Mouse (Mus musculus) embryonic facial prominence, embryonic 14.5 days (tissue): ENCODE measurements around the gene Zfp444. TPM values are rescaled to one million over a fixed set of nuclear protein-coding genes. Genes with fewer than 3 reads are reported as not detected.
A peak's percentile ranks its signal among the peaks of the same experiment; 100 is the strongest.
"Not testable (repeated sequence)": the region's sequence is repeated elsewhere in the genome, so short reads cannot be mapped to it uniquely, and the experiment has no call there.

ENCODE experiments used
- ATAC-seq: fragments of 200-750 bp; cut with Nextera tagmentation; 2 replicates; pipeline ENCODE4 v1.8.0; 2017; ENCODE audit warnings: low read depth, moderate number of reproducible peaks, moderate TSS enrichment
- DNase-seq: peaks from one replicate; pipeline ENCODE4 v3.0.0-alpha.2; 2015; ENCODE audit warnings: low spot score
- H3K27ac ChIP-seq: fragments of 300-500 bp; sonication (generic); replicated peaks from 2 replicates; pipeline ENCODE4 v1.5.1; 2014; ENCODE audit warnings: low read depth, mild to moderate bottlenecking, low read length, moderate library complexity
- H3K27me3 ChIP-seq: fragments of 300-500 bp; sonication (generic); replicated peaks from 2 replicates; pipeline ENCODE4 v1.6.1; 2014; ENCODE audit warnings: low read length; ENCODE audit not compliant: control insufficient read depth, insufficient read depth
- H3K36me3 ChIP-seq: fragments of 300-500 bp; sonication (generic); 2 replicates; pipeline ENCODE4 v1.6.1; 2014; ENCODE audit warnings: low read length, mixed read lengths; ENCODE audit not compliant: control insufficient read depth, insufficient read depth
- H3K4me1 ChIP-seq: fragments of 300-500 bp; sonication (generic); 2 replicates; pipeline ENCODE4 v1.6.1; 2014; ENCODE audit warnings: antibody characterized with exemption, low read length; ENCODE audit not compliant: control insufficient read depth, insufficient read depth
- H3K4me2 ChIP-seq: fragments of 300-500 bp; sonication (generic); 2 replicates; pipeline ENCODE4 v1.6.1; 2014; ENCODE audit warnings: low read depth, mild to moderate bottlenecking, low read length, moderate library complexity, mixed read lengths
- H3K4me3 ChIP-seq: fragments of 300-500 bp; sonication (generic); 2 replicates; pipeline ENCODE4 v1.5.1; 2014; ENCODE audit warnings: low read depth, mild to moderate bottlenecking, low read length
- H3K9ac ChIP-seq: fragments of 300-500 bp; sonication (generic); 2 replicates; pipeline ENCODE4 v1.6.1; 2014; ENCODE audit warnings: low read depth, mild to moderate bottlenecking, low read length, moderate library complexity, mixed read lengths
- H3K9me3 ChIP-seq: fragments of 300-500 bp; sonication (generic); 2 replicates; pipeline ENCODE4 v1.6.1; 2016; ENCODE audit warnings: low read length; ENCODE audit not compliant: control insufficient read depth
- WGBS: fragments of 180-500 bp; shearing (Covaris S2); extraction: QIAGEN DNeasy Blood & Tissue Kit; methylation state at CpG from one replicate; pipeline ENCODE4 v1.1.7; 2014; 5-methylcytosine and 5-hydroxymethylcytosine counted together
- polyA plus RNA-seq: library from polyadenylated mRNA; unstranded; fragments of >200 nt; fragmentation: Nextera tagmentation; extraction: Ambion mirVana; gene quantifications from 2 replicates; pipeline ENCODE4 v1.2.1, GENCODE M21; 2014

The Zfp444 gene
- polyA plus RNA-seq, 1 experiment from 2014 or later = 40.7 TPM

GRCm38 (mm10) chr7:6204200-6204599 is 32.2 kb downstream of the Zfp444 start:
- ATAC-seq (no peak), DNase-seq (no peak)
- Histone ChIP-seq H3K9ac (no peak overlapping the region), H3K4me2 (no peak overlapping the region), H3K4me1 (no peaks in the 10 kb centered on the region), H3K27ac (no peak overlapping the region), H3K4me3 (no peak overlapping the region), H3K36me3 (no peaks in the 10 kb centered on the region), H3K9me3 (peaks cover 5% of the 10 kb centered on the region; the same call in 1 of the 2 replicates), H3K27me3 (no peaks in the 10 kb centered on the region)
- WGBS = 74% methylated on average over 3 of the region's 3 CpGs

GRCm38 (mm10) chr7:6213144-6213543 is 41.1 kb downstream of the Zfp444 start:
- H3K9ac ChIP-seq = no peak overlapping the region
- H3K4me1 ChIP-seq = no peaks in the 10 kb centered on the region
- no peak overlapping the region for H3K27ac ChIP-seq
- no peak for ATAC-seq
- no peaks in the 10 kb centered on the region for H3K9me3 ChIP-seq
- 43% methylated on average over 5 of the region's 5 CpGs for WGBS
- H3K36me3 ChIP-seq = no peaks in the 10 kb centered on the region
- DNase-seq = no peak
- H3K27me3 ChIP-seq = no peaks in the 10 kb centered on the region
- no peak overlapping the region for H3K4me2 ChIP-seq
- H3K4me3 ChIP-seq = no peak overlapping the region

- H3K27me3 ChIP-seq, H3K4me3 ChIP-seq, ATAC-seq, H3K4me2 ChIP-seq, H3K36me3 ChIP-seq, H3K4me1 ChIP-seq, H3K9ac ChIP-seq, H3K9me3 ChIP-seq, DNase-seq, H3K27ac ChIP-seq: not testable (repeated sequence)
- 93% methylated on average over 3 of the region's 4 CpGs for WGBS
Observed at GRCm38 (mm10) chr7:6214691-6215090, 42.7 kb downstream of the Zfp444 start.

- H3K27me3 ChIP-seq = no peaks in the 10 kb centered on the region
- DNase-seq = no peak
- H3K4me1 ChIP-seq = no peaks in the 10 kb centered on the region
- no peak overlapping the region for H3K9ac ChIP-seq
- H3K9me3 ChIP-seq = no peaks in the 10 kb centered on the region
- no peak overlapping the region for H3K4me3 ChIP-seq
- ATAC-seq = no peak
- no peaks in the 10 kb centered on the region for H3K36me3 ChIP-seq
- H3K27ac ChIP-seq = no peak overlapping the region
- no peak overlapping the region for H3K4me2 ChIP-seq
- WGBS = 39% methylated on average over 3 of the region's 3 CpGs
Observed at GRCm38 (mm10) chr7:6220147-6220546, 48.1 kb downstream of the Zfp444 start.

- ATAC-seq = no peak
- Histone ChIP-seq H3K36me3 (no peaks in the 10 kb centered on the region), H3K27me3 (no peaks in the 10 kb centered on the region), H3K9me3 (no peaks in the 10 kb centered on the region), H3K9ac (no peak within 1 kb of the TSS), H3K4me3 (no peak within 1 kb of the TSS), H3K4me1 (no peaks in the 10 kb centered on the region), H3K4me2 (no peak within 1 kb of the TSS), H3K27ac (no peak within 1 kb of the TSS)
- WGBS = 91% methylated on average over 12 of the region's 12 CpGs
- no peak for DNase-seq
Observed at GRCm38 (mm10) chr7:6221978-6222377, 50.0 kb downstream of the Zfp444 start, which contains the start of gene Zscan5b. Zscan5b (plus strand) TSS chr7:6222278.

GRCm38 (mm10) chr7:6228491-6228890 is 56.5 kb downstream of the Zfp444 start:
- not testable (repeated sequence) for H3K27ac ChIP-seq, H3K4me1 ChIP-seq, H3K9me3 ChIP-seq, H3K4me2 ChIP-seq, H3K4me3 ChIP-seq, DNase-seq, H3K9ac ChIP-seq, H3K36me3 ChIP-seq, H3K27me3 ChIP-seq, ATAC-seq
- WGBS = 54% methylated on average over 8 of the region's 8 CpGs

- Histone ChIP-seq H3K4me2 (no peak overlapping the region), H3K4me1 (no peaks in the 10 kb centered on the region), H3K27ac (no peak overlapping the region), H3K27me3 (no peaks in the 10 kb centered on the region), H3K9ac (no peak overlapping the region), H3K9me3 (no peaks in the 10 kb centered on the region), H3K36me3 (no peaks in the 10 kb centered on the region), H3K4me3 (no peak overlapping the region)
- ATAC-seq (no peak), DNase-seq (no peak)
- 57% methylated on average over 11 of the region's 11 CpGs for WGBS
Observed at GRCm38 (mm10) chr7:6239787-6240186, 67.8 kb downstream of the Zfp444 start.

GRCm38 (mm10) chr7:6240841-6241425 is 68.9 kb downstream of the Zfp444 start:
- not testable (repeated sequence) for ATAC-seq, H3K27ac ChIP-seq, H3K27me3 ChIP-seq, H3K9ac ChIP-seq, H3K4me2 ChIP-seq, H3K4me3 ChIP-seq, H3K4me1 ChIP-seq, H3K36me3 ChIP-seq, H3K9me3 ChIP-seq
- DNase-seq = peak; percentile 2
- WGBS = 9% methylated on average over 1 of the region's 1 CpGs
